Mouse (Mus musculus) neutrophil, adult 5-6 weeks (primary cell): ENCODE results near the gene Ttc23. TPM values are rescaled to one million over a fixed set of nuclear protein-coding genes. Genes with fewer than 3 reads are reported as not detected.

Source experiments
- ATAC-seq: fragments of 151-379, 151-347 bp; 2 replicates; pipeline ENCODE4 v1.8.0; 2017; ENCODE audit warnings: mild to moderate bottlenecking, moderate TSS enrichment; ENCODE audit not compliant: insufficient number of reproducible peaks, poor library complexity, low FRiP score, severe bottlenecking; ENCODE audit errors: extremely low read depth
- total RNA-seq: library from RNA; stranded (forward); fragments of 200-1000 nt; gene quantifications from 2 replicates; pipeline ENCODE4 v1.2.3, GENCODE M21; 2017

The Ttc23 gene
- 1.2 and 3.1 TPM in 2 replicates for total RNA-seq

GRCm38 (mm10) chr7:67647277-67647676, at the start of gene Ttc23:
TSS of gene Ttc23 (plus strand) at chr7:67647410.
- ATAC-seq = no peak

- no peak for ATAC-seq
Measured at GRCm38 (mm10) chr7:67598050-67598449, 49.2 kb upstream of the Ttc23 start.

- no peak for ATAC-seq
Measured at GRCm38 (mm10) chr7:67605114-67605513, 42.1 kb upstream of the Ttc23 start.

GRCm38 (mm10) chr7:67606250-67606649, 41.0 kb upstream of the Ttc23 start:
- ATAC-seq = no peak

GRCm38 (mm10) chr7:67607669-67608347, 39.4 kb upstream of the Ttc23 start:
- ATAC-seq = no peak

- ATAC-seq = no peak
Measured at GRCm38 (mm10) chr7:67608348-67609024, 38.7 kb upstream of the Ttc23 start.

GRCm38 (mm10) chr7:67613795-67614463, 33.3 kb upstream of the Ttc23 start:
- ATAC-seq = no peak

GRCm38 (mm10) chr7:67614464-67614861, 32.7 kb upstream of the Ttc23 start:
- ATAC-seq = no peak

GRCm38 (mm10) chr7:67616890-67617289, 30.3 kb upstream of the Ttc23 start:
- no peak for ATAC-seq

- no peak for ATAC-seq
Measured at GRCm38 (mm10) chr7:67617646-67618045, 29.6 kb upstream of the Ttc23 start.

GRCm38 (mm10) chr7:67618316-67618715, 28.9 kb upstream of the Ttc23 start:
- no peak for ATAC-seq

GRCm38 (mm10) chr7:67619836-67620235, 27.4 kb upstream of the Ttc23 start:
- no peak for ATAC-seq

GRCm38 (mm10) chr7:67622151-67622550, 25.1 kb upstream of the Ttc23 start:
- ATAC-seq = no peak

GRCm38 (mm10) chr7:67626671-67627070, 20.5 kb upstream of the Ttc23 start:
- ATAC-seq = no peak

- ATAC-seq = no peak
Measured at GRCm38 (mm10) chr7:67629681-67630080, 17.5 kb upstream of the Ttc23 start.

- ATAC-seq = peak; percentile 95
Measured at GRCm38 (mm10) chr7:67630817-67631216, 16.4 kb upstream of the Ttc23 start.

GRCm38 (mm10) chr7:67632380-67632779, 14.8 kb upstream of the Ttc23 start:
- no peak for ATAC-seq

GRCm38 (mm10) chr7:67634210-67634609, 13.0 kb upstream of the Ttc23 start:
- ATAC-seq = no peak

- no peak for ATAC-seq
Measured at GRCm38 (mm10) chr7:67636161-67636560, 11.0 kb upstream of the Ttc23 start.

- ATAC-seq = no peak
Measured at GRCm38 (mm10) chr7:67639006-67639405, 8.2 kb upstream of the Ttc23 start.
